Mouse (Mus musculus) limb, embryonic 15.5 days (tissue): Measurements from ENCODE around the gene Ilkap. TPM values are rescaled to one million over a fixed set of nuclear protein-coding genes. Genes with fewer than 3 reads are reported as not detected.

Source experiments
- ATAC-seq: fragments of 200-750 bp; cut with Nextera tagmentation; 2 replicates; pipeline ENCODE4 v1.8.0; 2017; ENCODE audit warnings: low read depth, moderate TSS enrichment; ENCODE audit not compliant: insufficient number of reproducible peaks, low FRiP score, low TSS enrichment
- H3K27ac ChIP-seq: fragments of 300-500 bp; sonication (generic); 2 replicates; pipeline ENCODE4 v1.5.1; 2015; ENCODE audit warnings: moderate library complexity, mild to moderate bottlenecking, inconsistent platforms
- H3K27me3 ChIP-seq: fragments of 300-500 bp; sonication (generic); 2 replicates; pipeline ENCODE4 v1.6.1; 2015; ENCODE audit warnings: inconsistent platforms
- H3K36me3 ChIP-seq: fragments of 300-500 bp; sonication (generic); 2 replicates; pipeline ENCODE4 v1.6.1; 2015; ENCODE audit warnings: inconsistent platforms
- H3K4me1 ChIP-seq: fragments of 300-500 bp; sonication (generic); 2 replicates; pipeline ENCODE4 v1.6.1; 2015; ENCODE audit warnings: inconsistent platforms
- H3K4me2 ChIP-seq: fragments of 300-500 bp; sonication (generic); 2 replicates; pipeline ENCODE4 v1.6.1; 2015; ENCODE audit warnings: mild to moderate bottlenecking, inconsistent platforms
- H3K4me3 ChIP-seq: fragments of 300-500 bp; sonication (generic); 2 replicates; pipeline ENCODE4 v1.5.1; 2015; ENCODE audit warnings: mild to moderate bottlenecking, inconsistent platforms
- H3K9ac ChIP-seq: fragments of 300-500 bp; sonication (generic); 2 replicates; pipeline ENCODE4 v1.6.1; 2015; ENCODE audit warnings: inconsistent platforms
- H3K9me3 ChIP-seq: fragments of 300-500 bp; sonication (generic); 2 replicates; pipeline ENCODE4 v1.6.1; 2016; ENCODE audit warnings: inconsistent platforms
- WGBS: fragments of 180-500 bp; shearing (Covaris S2); methylation state at CpG from one replicate; pipeline ENCODE4 v1.1.7; 2015; 5-methylcytosine and 5-hydroxymethylcytosine counted together
- polyA plus RNA-seq: library from polyadenylated mRNA; unstranded; fragments of >200 nt; fragmentation: Nextera tagmentation; extraction: Ambion mirVana; gene quantifications from 2 replicates; pipeline ENCODE4 v1.2.1, GENCODE M21; 2015

Gene Ilkap
- polyA plus RNA-seq, 1 experiment from 2014 or later, result 143 TPM

DNA sequence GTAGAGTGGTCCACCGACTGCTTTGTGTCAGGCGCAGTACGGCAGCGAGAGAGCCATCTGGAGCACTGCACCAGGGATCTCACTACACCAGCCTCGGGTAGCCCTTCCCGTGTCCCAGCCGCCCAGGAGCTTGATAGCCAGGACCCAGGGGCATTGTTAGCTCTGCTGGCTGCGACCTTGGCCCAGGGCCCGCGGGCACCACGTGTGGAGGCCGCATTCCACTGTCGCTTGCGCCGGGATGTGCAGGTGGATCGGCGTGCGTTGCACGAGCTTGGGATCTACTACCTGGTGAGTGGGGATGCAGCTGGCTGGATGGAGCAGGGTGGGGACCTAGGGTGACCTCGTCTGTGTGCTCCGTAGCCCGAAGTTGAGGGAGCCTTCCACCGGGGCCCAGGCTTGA, 28.6 kb downstream of the Ilkap start:
- Histone ChIP-seq H3K27ac (no peak overlapping the region), H3K4me3 (no peak overlapping the region), H3K9ac (no peak overlapping the region), H3K4me2 (no peak overlapping the region), H3K4me1 (peaks cover 17% of the 10 kb centered on the region), H3K36me3 (peaks cover 52% of the 10 kb centered on the region), H3K27me3 (0 out of 2 replicates have a peak, but pooled peaks cover 6% of the 10 kb centered on the region), H3K9me3 (no peaks in the 10 kb centered on the region)
- WGBS, result 82% methylated on average over 23 of the region's 23 CpGs
- no peak for ATAC-seq

DNA sequence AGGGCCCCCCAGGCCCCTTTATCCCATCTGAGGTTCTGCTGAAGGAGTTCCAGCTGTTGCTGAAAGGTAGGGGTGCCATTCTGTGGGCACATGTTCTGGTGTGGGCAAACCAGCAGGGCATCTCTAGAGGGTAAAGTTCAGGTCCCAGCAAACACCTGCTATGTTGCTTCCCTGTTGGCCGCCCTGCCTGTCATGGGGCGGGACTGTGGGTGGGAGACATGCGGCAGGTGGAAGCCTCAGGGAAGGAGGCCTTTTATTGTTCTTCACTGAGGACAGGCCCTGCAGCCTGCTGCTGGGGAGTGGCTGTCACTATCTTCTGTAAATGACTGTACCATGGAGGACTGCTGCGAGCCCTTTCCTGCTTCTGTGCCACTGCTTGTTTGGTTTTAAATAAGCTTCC, 29.2 kb downstream of the Ilkap start:
- WGBS, result 55% methylated on average over 4 of the region's 4 CpGs
- H3K4me2 ChIP-seq, result no peak overlapping the region
- H3K9me3 ChIP-seq, result no peaks in the 10 kb centered on the region
- H3K4me3 ChIP-seq, result no peak overlapping the region
- peaks cover 46% of the 10 kb centered on the region for H3K36me3 ChIP-seq
- H3K4me1 ChIP-seq, result peaks cover 17% of the 10 kb centered on the region
- H3K27me3 ChIP-seq, result 0 out of 2 replicates have a peak, but pooled peaks cover 6% of the 10 kb centered on the region
- H3K27ac ChIP-seq, result no peak overlapping the region
- no peak for ATAC-seq
- no peak overlapping the region for H3K9ac ChIP-seq

DNA sequence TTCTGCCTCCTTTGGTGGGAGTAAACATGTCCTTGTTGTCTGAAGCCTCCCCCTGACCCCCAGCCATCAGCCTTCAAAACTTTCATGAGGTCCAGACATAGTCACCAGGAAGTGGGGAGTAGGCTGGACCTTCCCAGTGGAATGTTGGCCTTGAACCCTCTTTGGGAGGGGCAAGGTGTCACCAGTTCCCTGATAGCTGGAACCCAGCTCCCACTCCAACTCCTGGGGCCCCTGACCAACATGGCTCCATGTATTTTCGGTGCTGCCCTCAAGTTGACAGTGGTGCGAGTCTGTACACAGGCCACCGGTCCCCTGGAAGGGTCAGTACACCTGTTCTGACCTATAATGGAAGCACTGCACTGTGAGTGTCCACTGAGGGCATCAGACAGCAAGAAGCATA, 31.3 kb downstream of the Ilkap start:
- Histone ChIP-seq H3K4me3 (no peak overlapping the region), H3K4me2 (0 out of 2 replicates have a peak overlapping the region, but pooled peaks have one; percentile 96), H3K9me3 (no peaks in the 10 kb centered on the region), H3K27me3 (0 out of 2 replicates have a peak, but pooled peaks cover 6% of the 10 kb centered on the region), H3K27ac (no peak overlapping the region), H3K4me1 (peaks cover 17% of the 10 kb centered on the region), H3K36me3 (peaks cover 25% of the 10 kb centered on the region), H3K9ac (no peak overlapping the region)
- WGBS, result 98% methylated on average over 3 of the region's 3 CpGs
- ATAC-seq, result no peak

DNA sequence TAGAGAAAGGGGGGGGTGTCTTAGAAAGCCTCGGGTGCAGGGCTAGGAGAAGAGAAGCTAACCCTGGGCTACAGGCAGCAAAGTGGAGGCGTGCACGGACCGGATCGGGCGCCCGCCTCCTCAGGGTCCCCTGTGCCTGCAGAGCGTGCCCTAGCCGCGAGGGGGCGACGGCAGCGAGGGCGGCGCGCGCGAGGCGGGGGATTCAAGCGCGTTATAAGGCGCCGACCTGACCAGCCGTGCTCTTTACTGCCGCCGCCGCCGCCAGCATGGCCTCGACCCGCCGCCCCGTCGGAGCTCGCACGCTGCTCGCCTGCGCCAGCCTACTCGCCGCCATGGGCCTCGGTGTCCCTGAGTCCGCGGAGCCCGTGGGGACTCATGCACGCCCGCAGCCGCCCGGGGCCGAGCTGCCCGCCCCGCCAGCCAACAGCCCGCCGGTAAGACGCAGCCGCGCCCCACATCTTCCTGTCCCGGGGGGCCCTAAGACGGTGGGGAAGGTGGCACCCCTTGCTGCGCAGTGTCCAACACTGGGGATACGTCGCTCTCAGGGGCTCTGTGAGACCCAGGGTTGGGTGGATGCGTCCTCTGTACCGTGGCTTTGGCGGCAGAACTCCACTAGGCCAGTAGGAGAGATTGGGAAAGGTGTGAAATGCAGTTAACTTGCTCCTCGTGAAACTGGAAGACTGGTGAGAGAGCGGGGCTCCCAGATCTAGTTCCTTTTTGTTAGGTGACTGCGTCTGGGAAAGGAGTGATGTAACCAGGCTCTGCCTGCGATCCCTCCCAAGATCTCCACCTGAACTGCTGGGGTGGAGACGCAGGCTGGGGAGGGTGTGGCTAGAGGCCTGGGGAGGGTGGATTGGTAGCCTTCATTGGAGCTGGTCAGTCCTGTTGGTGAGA, 32.2 kb downstream of the Ilkap start, which contains the start of gene Erfe:
Gene Erfe, plus strand, starts transcription at position 216 of the 894 bp plus-strand sequence.
- Histone ChIP-seq H3K27me3 (0 out of 2 replicates have a peak, but pooled peaks cover 6% of the 10 kb centered on the region), H3K4me3 (peak within 1 kb of the TSS; percentile 48), H3K4me1 (peaks cover 17% of the 10 kb centered on the region), H3K36me3 (peaks cover 16% of the 10 kb centered on the region), H3K9me3 (no peaks in the 10 kb centered on the region), H3K27ac (peak within 1 kb of the TSS; percentile 50; the same call in 1 of the 2 replicates), H3K9ac (peak within 1 kb of the TSS; percentile 48), H3K4me2 (peak within 1 kb of the TSS; percentile 96)
- under 1% methylated on average over 65 of the region's 68 CpGs for WGBS
- no peak for ATAC-seq

DNA sequence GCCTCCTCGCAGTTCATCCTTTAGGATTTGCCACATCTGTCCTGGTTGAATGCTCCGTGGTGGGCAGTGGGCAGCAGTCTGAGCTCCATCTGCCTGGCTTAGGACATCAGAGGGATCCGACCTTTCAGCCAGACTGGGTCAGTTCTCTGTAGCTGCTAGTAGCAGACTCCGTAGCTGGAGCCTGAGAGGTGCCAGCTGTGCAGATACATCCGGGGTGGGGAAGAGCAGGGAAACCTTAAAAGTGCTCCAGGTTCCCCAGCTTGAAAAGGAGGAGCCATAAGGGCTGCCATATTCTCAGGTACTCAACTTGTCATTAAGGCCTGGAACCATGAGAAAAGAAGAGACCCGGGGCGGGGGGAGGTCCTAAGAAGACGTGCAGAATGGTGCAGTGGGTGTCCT, 32.8 kb downstream of the Ilkap start:
- WGBS, result 35% methylated on average over 8 of the region's 8 CpGs
- peaks cover 17% of the 10 kb centered on the region for H3K4me1 ChIP-seq
- no peak for ATAC-seq
- peaks cover 10% of the 10 kb centered on the region for H3K36me3 ChIP-seq
- peak overlapping the region; percentile 96 for H3K4me2 ChIP-seq
- H3K9me3 ChIP-seq, result no peaks in the 10 kb centered on the region
- H3K27ac ChIP-seq, result no peak overlapping the region
- 0 out of 2 replicates have a peak, but pooled peaks cover 6% of the 10 kb centered on the region for H3K27me3 ChIP-seq
- H3K9ac ChIP-seq, result peak overlapping the region; percentile 48; the same call in 1 of the 2 replicates
- peak overlapping the region; percentile 48 for H3K4me3 ChIP-seq

DNA sequence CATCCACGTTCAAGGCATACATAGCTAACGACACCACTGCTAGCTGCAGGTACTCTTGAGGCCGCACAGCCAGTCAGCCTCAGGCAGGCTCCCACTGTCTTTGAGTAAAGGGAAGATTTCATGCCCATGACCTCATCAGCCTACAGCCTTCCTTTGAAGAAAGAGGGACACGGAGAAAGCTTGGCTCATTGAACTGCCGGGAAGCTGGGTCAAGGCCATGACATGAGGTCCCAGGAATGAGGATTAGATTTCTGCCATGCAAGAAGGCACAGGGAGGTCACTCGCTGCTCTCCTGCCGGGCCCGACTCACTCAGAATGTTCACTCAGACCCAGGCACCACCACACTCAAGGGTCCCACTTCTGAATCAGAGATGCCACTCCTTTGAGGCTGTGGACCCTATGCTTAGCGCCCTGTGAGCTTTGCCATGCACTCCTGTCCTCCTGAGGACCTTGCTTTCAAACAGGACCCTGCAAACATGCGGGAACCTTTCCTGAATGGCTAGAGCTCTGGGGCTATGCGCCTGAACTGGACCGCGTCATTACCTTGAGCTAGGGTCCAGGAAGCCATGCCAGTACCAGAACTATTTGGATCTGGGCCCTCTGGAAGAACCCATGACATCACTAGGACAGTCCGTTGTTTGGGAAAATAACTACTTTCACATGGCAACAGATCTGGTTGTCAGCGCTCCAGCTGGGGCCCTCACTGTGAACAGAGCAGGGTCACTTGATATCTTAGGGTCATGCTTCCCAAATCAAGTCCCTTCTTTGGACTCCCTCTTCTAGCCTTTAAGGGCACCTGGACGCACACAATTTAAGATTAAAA, 33.6 kb downstream of the Ilkap start:
- WGBS, result 92% methylated on average over 16 of the region's 16 CpGs
- no peak for ATAC-seq
- Histone ChIP-seq H3K36me3 (peaks cover 2% of the 10 kb centered on the region), H3K4me2 (no peak overlapping the region), H3K9me3 (no peaks in the 10 kb centered on the region), H3K27me3 (0 out of 2 replicates have a peak, but pooled peaks cover 6% of the 10 kb centered on the region), H3K4me3 (no peak overlapping the region), H3K9ac (no peak overlapping the region), H3K27ac (no peak overlapping the region), H3K4me1 (peaks cover 17% of the 10 kb centered on the region)

DNA sequence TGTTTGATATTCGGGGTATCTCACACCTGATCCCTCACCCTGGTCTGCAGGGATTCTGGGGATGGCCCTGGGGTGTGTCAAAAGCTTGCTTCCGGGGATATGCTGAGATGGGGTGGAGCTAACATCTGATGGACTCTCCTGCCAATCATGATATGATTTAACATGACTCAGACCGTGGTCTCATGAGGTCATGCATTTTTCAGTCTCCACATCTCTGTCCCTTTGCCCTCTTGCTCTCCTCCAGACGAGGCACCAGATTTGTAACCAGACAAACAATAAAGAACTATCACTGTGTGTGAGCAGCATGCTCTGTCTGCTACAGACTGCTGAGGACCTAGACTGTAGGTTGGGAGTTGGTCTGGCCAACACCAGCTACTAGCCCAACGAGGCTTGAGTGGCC, 36.5 kb downstream of the Ilkap start:
- ATAC-seq, result no peak
- Histone ChIP-seq H3K4me2 (no peak overlapping the region), H3K9me3 (no peaks in the 10 kb centered on the region), H3K27me3 (0 out of 2 replicates have a peak, but pooled peaks cover 6% of the 10 kb centered on the region), H3K36me3 (no peaks in the 10 kb centered on the region), H3K4me3 (no peak overlapping the region), H3K27ac (no peak overlapping the region), H3K9ac (no peak overlapping the region), H3K4me1 (peaks cover 16% of the 10 kb centered on the region)
- 76% methylated on average over 5 of the region's 5 CpGs for WGBS

DNA sequence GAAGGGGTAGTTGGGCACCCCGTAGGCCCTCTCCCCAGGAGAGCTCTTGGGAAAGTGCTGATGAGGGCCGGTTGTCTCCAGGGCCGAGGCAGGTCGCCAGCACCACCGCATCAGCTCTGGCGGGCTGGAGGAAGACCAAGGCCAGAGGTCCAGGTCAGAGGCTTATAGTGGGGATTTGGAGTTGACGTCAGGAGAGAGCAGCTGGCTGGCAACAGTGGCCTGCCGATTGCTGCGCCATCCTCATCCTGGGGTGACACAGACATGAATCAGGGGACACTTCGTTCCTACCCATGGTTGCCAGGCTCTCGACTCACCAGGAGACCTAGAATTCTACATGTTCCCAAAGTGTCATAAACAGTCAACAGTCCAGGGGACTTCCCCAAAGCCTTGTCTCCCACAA, 42.5 kb downstream of the Ilkap start:
- H3K4me1 ChIP-seq, result 0 out of 2 replicates have a peak, but pooled peaks cover 2% of the 10 kb centered on the region
- ATAC-seq, result no peak
- H3K27ac ChIP-seq, result no peak overlapping the region
- no peaks in the 10 kb centered on the region for H3K27me3 ChIP-seq
- no peak overlapping the region for H3K4me3 ChIP-seq
- no peak overlapping the region for H3K4me2 ChIP-seq
- 84% methylated on average over 11 of the region's 11 CpGs for WGBS
- H3K9ac ChIP-seq, result no peak overlapping the region
- no peaks in the 10 kb centered on the region for H3K36me3 ChIP-seq
- H3K9me3 ChIP-seq, result no peaks in the 10 kb centered on the region

DNA sequence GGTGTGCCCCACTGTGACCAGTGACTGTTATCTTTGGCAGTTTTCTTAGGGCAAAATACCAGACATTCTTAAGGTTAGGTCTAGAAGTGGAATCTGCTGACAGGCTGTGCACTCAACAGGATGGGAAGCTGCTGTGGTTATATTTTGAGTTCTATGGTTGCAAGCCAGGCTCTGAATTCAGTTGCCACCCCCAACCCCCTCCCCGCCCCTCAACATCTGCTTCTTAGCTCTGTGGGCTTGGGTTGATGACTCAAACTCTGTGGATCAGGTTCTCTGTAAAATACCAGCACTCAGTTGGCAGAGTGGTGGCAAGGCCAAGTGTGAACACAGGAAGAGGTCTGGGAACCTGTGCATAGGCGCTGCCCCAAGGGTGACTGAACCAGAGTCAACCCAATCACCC, 46.3 kb downstream of the Ilkap start:
- Histone ChIP-seq H3K4me2 (no peak overlapping the region), H3K4me1 (0 out of 2 replicates have a peak, but pooled peaks cover 2% of the 10 kb centered on the region), H3K4me3 (no peak overlapping the region), H3K27me3 (no peaks in the 10 kb centered on the region), H3K27ac (no peak overlapping the region), H3K9ac (no peak overlapping the region), H3K9me3 (no peaks in the 10 kb centered on the region), H3K36me3 (no peaks in the 10 kb centered on the region)
- WGBS, result 80% methylated on average over 2 of the region's 2 CpGs
- no peak for ATAC-seq

DNA sequence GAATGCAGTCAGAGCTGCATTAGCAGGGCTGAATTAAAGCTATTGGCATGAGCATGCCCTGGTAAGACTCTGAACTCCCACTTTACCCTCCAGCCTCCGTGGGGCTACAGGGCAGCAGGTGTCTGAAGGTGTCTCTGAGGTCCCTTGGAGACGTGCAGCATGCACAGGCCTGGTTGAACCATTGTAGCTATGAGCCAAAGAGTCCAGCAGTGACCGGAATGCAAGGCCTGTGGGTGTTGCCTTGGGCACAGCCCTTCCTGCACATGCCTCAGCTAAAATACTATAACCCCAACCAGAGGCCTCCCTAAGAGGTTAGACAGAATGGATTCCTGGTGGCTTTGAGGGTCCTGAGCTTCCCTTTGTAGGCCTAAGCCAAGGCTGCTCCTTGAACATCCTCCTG, 47.4 kb downstream of the Ilkap start:
- H3K9ac ChIP-seq, result no peak overlapping the region
- H3K36me3 ChIP-seq, result no peaks in the 10 kb centered on the region
- H3K4me3 ChIP-seq, result no peak overlapping the region
- no peaks in the 10 kb centered on the region for H3K9me3 ChIP-seq
- H3K4me2 ChIP-seq, result no peak overlapping the region
- 78% methylated on average over 3 of the region's 3 CpGs for WGBS
- H3K27me3 ChIP-seq, result peaks cover 7% of the 10 kb centered on the region
- H3K4me1 ChIP-seq, result 0 out of 2 replicates have a peak, but pooled peaks cover 2% of the 10 kb centered on the region
- ATAC-seq, result no peak
- no peak overlapping the region for H3K27ac ChIP-seq

DNA sequence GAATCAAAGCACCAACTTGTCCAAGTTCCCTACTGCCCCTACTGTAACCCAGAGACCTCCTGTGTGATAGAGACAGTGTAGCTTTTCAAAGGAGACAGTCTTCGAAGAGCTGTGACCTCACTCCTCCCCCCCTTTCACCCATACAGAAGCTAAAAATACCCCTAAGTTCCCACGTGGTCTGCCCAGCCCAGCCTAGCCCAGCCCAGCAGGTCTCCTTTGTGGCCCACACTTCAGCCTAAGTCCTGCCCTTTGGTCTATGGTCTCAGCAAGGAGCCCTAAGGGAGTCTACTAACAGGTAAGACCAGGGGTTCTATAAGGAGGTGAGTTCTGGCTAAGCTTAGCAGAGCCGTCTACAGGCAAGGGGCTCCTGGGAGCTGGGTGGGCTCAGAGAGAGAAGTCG, 47.8 kb downstream of the Ilkap start, which contains the start of gene Klhl30:
Gene Klhl30, plus strand, starts transcription at position 176 of the 400 bp plus-strand sequence.
- no peak for ATAC-seq
- H3K9ac ChIP-seq, result no peak within 1 kb of the TSS

More for the DNA sequence above, 47.8 kb downstream of the Ilkap start, which contains the start of gene Klhl30:
- H3K4me1 ChIP-seq, result 0 out of 2 replicates have a peak, but pooled peaks cover 2% of the 10 kb centered on the region
- H3K36me3 ChIP-seq, result no peaks in the 10 kb centered on the region
- H3K9me3 ChIP-seq, result no peaks in the 10 kb centered on the region
- 60% methylated on average over 4 of the region's 4 CpGs for WGBS
- no peak within 1 kb of the TSS for H3K4me2 ChIP-seq
- H3K27ac ChIP-seq, result no peak within 1 kb of the TSS
- peaks cover 11% of the 10 kb centered on the region for H3K27me3 ChIP-seq
- H3K4me3 ChIP-seq, result no peak within 1 kb of the TSS
